8 mouse cellular contexts compared by ENCODE assay signal in the genomic region with DNA sequence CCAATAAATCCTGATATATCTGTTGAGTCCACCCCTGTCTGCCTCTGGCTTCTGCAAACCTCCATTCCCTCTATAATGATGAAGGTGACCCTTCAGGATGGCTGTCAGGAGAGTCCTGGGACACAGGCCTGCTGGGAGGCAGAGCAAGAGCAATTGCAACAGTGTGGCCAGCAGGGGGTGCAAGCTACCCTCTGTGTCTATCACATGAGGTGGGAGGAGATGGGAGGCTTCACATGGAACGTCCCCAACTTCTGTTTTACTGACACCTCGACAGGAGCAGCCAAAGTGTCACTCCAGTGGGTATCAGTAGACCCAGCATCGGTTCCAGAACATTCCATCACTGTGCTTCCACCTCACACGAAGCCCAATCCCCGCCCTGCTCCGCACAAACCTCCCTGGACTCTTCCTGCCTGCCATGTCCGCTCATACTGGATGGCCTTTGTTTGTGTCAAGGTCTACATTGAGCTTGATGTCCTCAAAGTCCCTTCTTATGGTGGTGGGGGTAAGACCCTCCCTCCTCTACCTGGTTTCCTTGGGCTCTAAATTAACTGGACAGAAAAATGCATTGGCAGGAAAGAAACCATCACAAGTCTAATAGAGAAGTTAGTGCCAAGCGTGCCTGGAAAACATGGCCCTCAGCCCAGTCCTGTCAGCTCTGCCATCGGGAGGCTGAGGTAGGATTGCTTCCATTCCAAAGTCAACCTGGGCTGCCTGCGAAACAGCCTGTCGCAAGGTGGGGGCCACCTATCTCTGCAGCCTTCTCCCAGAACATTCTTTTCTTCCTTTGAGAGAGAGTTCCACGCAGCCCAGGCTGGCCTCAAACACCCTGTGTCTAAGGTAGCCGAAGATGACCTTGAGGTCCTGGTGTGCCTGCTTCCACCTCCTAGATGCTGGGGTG. TPM values are rescaled to one million over a fixed set of nuclear protein-coding genes. Genes with fewer than 3 reads are reported as not detected.
A peak's percentile ranks its signal among the peaks of the same experiment; 100 is the strongest.
DNase-seq lines count a peak whose midpoint lies in the region; ATAC-seq and TF ChIP-seq lines count a peak whose summit lies in the region.
"Had no signal": no experiment of that assay in that cellular context is flagged by ENCODE, and none has a peak within 500 bp of the region (broad histone marks: within the 10 kb centered on the region; RNA-seq: fewer than 3 reads in every experiment).

No protein-coding gene starts in this region.

- peak; percentile 82 for DNase-seq in G1E (ENCODE audit: low spot score)
- peak; percentile 85 for DNase-seq in adrenal gland, postnatal 25 days
- peak; percentile 77 for DNase-seq in kidney, postnatal 14 days
- peak; percentile 87 for DNase-seq in lung, postnatal 14 days
- peak; percentile 81 for DNase-seq in skeletal muscle tissue, adult 2 months (ENCODE audit: low read depth, low spot score)

- H3K4me3 ChIP-seq in G1E (ENCODE audit: low read depth, low read length), result no peak overlapping the region
- H3K4me3 ChIP-seq in embryonic facial prominence, embryonic 15.5 days (replicated peaks), result no peak overlapping the region
- no peak overlapping the region for H3K4me3 ChIP-seq in heart, embryonic 15.5 days

- no peak overlapping the region for H3K9ac ChIP-seq in embryonic facial prominence, embryonic 15.5 days
- peak overlapping the region; percentile 16; the same call in 1 of the 2 replicates for H3K9ac ChIP-seq in heart, embryonic 15.5 days

- peak; percentile 96 for TF ChIP-seq CTCF in G1E (IDR thresholded peaks at IDR 0.05; ENCODE audit: low read depth, low read length)

- ATAC-seq in G1E (ENCODE audit: extremely low read depth, insufficient number of reproducible peaks, low FRiP score, poor library complexity, severe bottlenecking), result peak; percentile 60
- no peak for ATAC-seq in embryonic facial prominence, embryonic 15.5 days (ENCODE audit: insufficient number of reproducible peaks, low FRiP score, low TSS enrichment, low read depth)
- peak; percentile 67 for ATAC-seq in heart, embryonic 15.5 days (replicated peaks; ENCODE audit: insufficient number of reproducible peaks, insufficient read depth, low FRiP score, low read depth)

- peaks cover 7% of the 10 kb centered on the region for H3K4me1 ChIP-seq in G1E (ENCODE audit: insufficient read depth, low read depth, low read length)
- peaks cover 17% of the 10 kb centered on the region for H3K4me1 ChIP-seq in embryonic facial prominence, embryonic 15.5 days
- peaks cover 36% of the 10 kb centered on the region for H3K4me1 ChIP-seq in heart, embryonic 15.5 days (replicated peaks)

- H3K4me2 ChIP-seq in embryonic facial prominence, embryonic 15.5 days (replicated peaks), result no peak overlapping the region; the same call in 1 of the 2 replicates
- H3K4me2 ChIP-seq in heart, embryonic 15.5 days, result peak overlapping the region; percentile 10; the same call in 1 of the 2 replicates

- H3K9me3 ChIP-seq in G1E (replicated peaks), result peaks cover 6% of the 10 kb centered on the region
- H3K9me3 ChIP-seq in embryonic facial prominence, embryonic 15.5 days (replicated peaks), result no peaks in the 10 kb centered on the region
- no peaks in the 10 kb centered on the region for H3K9me3 ChIP-seq in heart, embryonic 15.5 days (replicated peaks)

- H3K27me3 ChIP-seq in G1E (ENCODE audit: insufficient read depth, low read length), result peaks cover 28% of the 10 kb centered on the region
- no peaks in the 10 kb centered on the region for H3K27me3 ChIP-seq in embryonic facial prominence, embryonic 15.5 days
- H3K27me3 ChIP-seq in heart, embryonic 15.5 days, result no peaks in the 10 kb centered on the region

- 54% methylated on average over 13 of the region's 13 CpGs for WGBS in embryonic facial prominence, embryonic 15.5 days
- WGBS in heart, embryonic 15.5 days, result 52% methylated on average over 13 of the region's 13 CpGs

- H3K27ac ChIP-seq in embryonic facial prominence, embryonic 15.5 days (replicated peaks), result peak overlapping the region; percentile 44
- H3K27ac ChIP-seq in heart, embryonic 15.5 days, result peak overlapping the region; percentile 84
- H3K27ac ChIP-seq: macrophage had no signal

- H3K36me3 ChIP-seq in G1E (replicated peaks), result peaks cover 8% of the 10 kb centered on the region
- no peaks in the 10 kb centered on the region for H3K36me3 ChIP-seq in embryonic facial prominence, embryonic 15.5 days
- no peaks in the 10 kb centered on the region for H3K36me3 ChIP-seq in heart, embryonic 15.5 days

RNA-seq across cellular contexts. Expression of a gene that starts 6.7 kb away (rescaled TPM):
- total RNA-seq in G1E (2014; fragmentation: Nextera tagmentation), result not detected in 2 replicates
- 0.33 and 0.46 TPM in 2 replicates for total RNA-seq in G1E (2017)
- polyA plus RNA-seq in G1E (2012), result 0.19 and 0.28 TPM in 2 replicates
- 1.2 and 1.6 TPM in 2 replicates for total RNA-seq in adrenal gland, postnatal 25 days (2021)
- 0.89 and 1.5 TPM in 2 replicates for polyA plus RNA-seq in embryonic facial prominence, embryonic 15.5 days (2015; fragmentation: Nextera tagmentation; extraction: Ambion mirVana)
- 1.1 TPM in 2 replicates for polyA plus RNA-seq in heart, embryonic 15.5 days (2015; fragmentation: Nextera tagmentation; extraction: Ambion mirVana)
- polyA plus RNA-seq: macrophage had no signal

RNA-seq across cellular contexts. Expression of a gene that starts 8.8 kb away (rescaled TPM):
- total RNA-seq in G1E (2014; fragmentation: Nextera tagmentation) (742 and 832 TPM in 2 replicates), G1E (2017) (308 and 330 TPM in 2 replicates)
- polyA plus RNA-seq in G1E (2012), result 872 and 1,137 TPM in 2 replicates
- 522 and 531 TPM in 2 replicates for total RNA-seq in adrenal gland, postnatal 25 days (2021)
- 837 and 902 TPM in 2 replicates for polyA plus RNA-seq in embryonic facial prominence, embryonic 15.5 days (2015; fragmentation: Nextera tagmentation; extraction: Ambion mirVana)
- polyA plus RNA-seq in heart, embryonic 15.5 days (2015; fragmentation: Nextera tagmentation; extraction: Ambion mirVana), result 998 and 1,017 TPM in 2 replicates

RNA-seq across cellular contexts. Expression of a gene that starts 13.5 kb away (rescaled TPM):
- 81.7 and 86.7 TPM in 2 replicates for total RNA-seq in G1E (2014; fragmentation: Nextera tagmentation)
- total RNA-seq in G1E (2017), result 132 and 136 TPM in 2 replicates
- 492 and 603 TPM in 2 replicates for polyA plus RNA-seq in G1E (2012)
- 78.6 and 89.8 TPM in 2 replicates for total RNA-seq in adrenal gland, postnatal 25 days (2021)
- 94.8 and 96.8 TPM in 2 replicates for polyA plus RNA-seq in embryonic facial prominence, embryonic 15.5 days (2015; fragmentation: Nextera tagmentation; extraction: Ambion mirVana)
- 86.7 and 98.4 TPM in 2 replicates for polyA plus RNA-seq in heart, embryonic 15.5 days (2015; fragmentation: Nextera tagmentation; extraction: Ambion mirVana)

RNA-seq across cellular contexts. Expression of a gene that starts 21.0 kb away (rescaled TPM):
- 0.29 TPM in 1 of 2 replicates, not detected in the other for total RNA-seq in G1E (2014; fragmentation: Nextera tagmentation)
- 0.11 and 0.17 TPM in 2 replicates for total RNA-seq in G1E (2017)
- polyA plus RNA-seq in G1E (2012), result 0.27 and 0.47 TPM in 2 replicates
- 5.4 and 7.7 TPM in 2 replicates for total RNA-seq in adrenal gland, postnatal 25 days (2021)
- 0.07 and 0.13 TPM in 2 replicates for polyA plus RNA-seq in embryonic facial prominence, embryonic 15.5 days (2015; fragmentation: Nextera tagmentation; extraction: Ambion mirVana)
- polyA plus RNA-seq in heart, embryonic 15.5 days (2015; fragmentation: Nextera tagmentation; extraction: Ambion mirVana), result 0.08 and 0.09 TPM in 2 replicates

RNA-seq across cellular contexts. Expression of a gene that starts 26.3 kb away (rescaled TPM):
- total RNA-seq in G1E (2014; fragmentation: Nextera tagmentation) (13.9 and 20.2 TPM in 2 replicates), G1E (2017) (11.6 and 15.5 TPM in 2 replicates)
- polyA plus RNA-seq in G1E (2012), result 78.0 and 91.9 TPM in 2 replicates
- total RNA-seq in adrenal gland, postnatal 25 days (2021), result 35.0 and 36.5 TPM in 2 replicates
- 62.4 and 63.6 TPM in 2 replicates for polyA plus RNA-seq in embryonic facial prominence, embryonic 15.5 days (2015; fragmentation: Nextera tagmentation; extraction: Ambion mirVana)
- polyA plus RNA-seq in heart, embryonic 15.5 days (2015; fragmentation: Nextera tagmentation; extraction: Ambion mirVana), result 39.5 and 46.8 TPM in 2 replicates
